Mouse (Mus musculus): Measurements from ENCODE around the gene Olfr1047. TPM values are rescaled to one million over a fixed set of nuclear protein-coding genes. Genes with fewer than 3 reads are reported as not detected.
"Not testable (repeated sequence)": the region's sequence is repeated elsewhere in the genome, so short reads cannot be mapped to it uniquely, and the experiment has no call there.

The Olfr1047 gene
- total RNA-seq (2021): not detected
- long read RNA-seq, experiment 1: 0 reads
- long read RNA-seq, experiment 2: 0 reads

DNA sequence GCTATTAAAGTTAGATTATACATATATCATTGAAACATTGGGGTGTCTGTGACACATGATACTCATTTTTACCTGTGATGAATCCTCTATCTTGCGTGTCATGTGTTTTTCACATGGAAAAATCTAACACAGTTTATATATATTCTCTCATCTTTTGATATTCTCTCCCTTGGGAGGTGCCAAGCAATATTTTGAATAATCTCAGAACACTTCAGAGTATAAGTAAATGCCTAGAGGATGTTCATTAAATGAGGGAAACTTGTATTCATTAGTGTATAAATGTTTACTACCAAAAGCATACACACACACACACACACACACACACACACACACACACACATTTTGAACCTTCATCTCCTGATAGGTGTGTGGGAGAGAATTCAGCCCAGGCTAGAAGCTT, at the start of gene Olfr1047:
Olfr1047 (minus strand) TSS at position 101 of the 400 bp plus-strand sequence.
- no peak for DNase-seq

DNA sequence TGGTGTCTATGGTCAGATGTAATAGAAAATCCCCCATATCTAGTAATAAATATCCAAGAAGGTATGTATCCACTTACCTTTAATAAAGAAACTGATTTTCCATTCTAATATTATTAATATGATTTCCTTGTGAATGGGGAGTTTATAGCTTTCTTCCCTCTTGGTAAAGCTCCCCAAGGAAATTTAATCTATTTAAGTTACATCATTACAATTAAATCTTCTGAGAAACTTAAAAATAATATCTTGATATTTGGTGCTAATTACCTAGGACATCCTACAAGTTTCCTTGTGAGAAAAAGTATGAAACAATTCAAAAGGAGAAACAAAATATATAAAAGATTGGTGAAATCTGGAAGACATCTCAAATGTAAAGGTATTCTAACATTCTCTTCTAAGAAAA, 47.8 kb upstream of the Olfr1047 start, which contains the start of gene Olfr1051:
Olfr1051 (minus strand) TSS at position 101 of the 400 bp plus-strand sequence.
- not testable (repeated sequence) for DNase-seq

DNA sequence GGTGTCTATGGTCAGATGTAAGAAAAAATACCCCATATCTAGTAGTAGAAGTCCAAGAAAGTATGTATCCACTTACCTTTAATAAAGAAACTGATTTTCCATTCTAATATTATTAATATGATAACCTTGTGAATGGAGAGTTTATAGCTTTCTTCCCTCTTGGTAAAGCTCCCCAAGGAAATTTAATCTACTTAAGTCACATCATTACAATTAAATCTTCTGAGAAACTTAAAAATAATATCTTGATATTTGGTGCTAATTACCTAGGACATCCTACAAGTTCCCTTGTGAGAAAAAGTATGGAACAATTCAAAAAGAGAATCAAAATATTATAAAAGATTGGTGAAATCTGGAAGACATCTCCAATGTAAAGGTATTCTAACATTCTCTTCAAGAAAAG, 27.0 kb upstream of the Olfr1047 start, which contains the start of gene Olfr1049:
Olfr1049 (minus strand) TSS at position 101 of the 400 bp plus-strand sequence.
- DNase-seq: not testable (repeated sequence)

DNA sequence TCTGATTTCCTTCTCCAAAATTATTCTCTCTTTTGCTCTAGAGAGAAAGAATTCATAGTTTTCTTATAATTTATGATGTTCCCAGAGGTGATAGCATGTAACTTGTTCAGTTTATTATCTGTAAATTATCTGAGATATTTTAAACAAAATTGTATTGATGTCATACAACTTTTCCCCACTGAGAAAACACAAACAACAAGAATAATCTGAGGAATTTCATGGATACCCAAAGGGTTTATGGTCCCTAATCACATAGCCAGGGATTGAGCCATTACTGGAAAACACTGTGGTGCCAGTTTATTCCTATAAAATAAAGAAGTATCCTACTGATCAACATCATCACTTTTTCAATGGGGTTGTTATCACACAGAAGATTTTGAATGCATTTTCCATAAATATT, 9.0 kb upstream of the Olfr1047 start, which contains the start of gene Olfr1048:
Olfr1048 (minus strand) TSS at position 101 of the 400 bp plus-strand sequence.
- no peak for DNase-seq

DNA sequence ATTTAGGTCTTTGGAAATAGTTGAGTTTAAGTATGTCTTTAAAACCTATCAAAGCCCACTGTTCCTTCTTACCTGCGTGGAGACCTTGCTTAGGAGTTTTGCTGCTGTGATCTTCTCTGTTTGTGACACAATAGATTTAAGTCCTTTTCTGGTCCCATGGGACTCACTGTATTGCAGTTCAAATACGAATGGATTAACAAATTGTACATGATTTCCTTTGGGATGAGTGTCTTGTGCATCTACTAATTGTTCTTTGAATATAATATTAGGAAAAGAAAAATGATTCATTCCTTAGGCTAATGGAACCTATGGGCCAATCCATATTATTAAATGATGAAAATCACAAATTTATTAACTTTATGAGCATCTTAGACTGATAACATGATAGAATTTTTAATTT, 12.0 kb downstream of the Olfr1047 start, which contains the start of gene Olfr1046:
Olfr1046 (minus strand) TSS at position 101 of the 400 bp plus-strand sequence.
- DNase-seq: no peak

DNA sequence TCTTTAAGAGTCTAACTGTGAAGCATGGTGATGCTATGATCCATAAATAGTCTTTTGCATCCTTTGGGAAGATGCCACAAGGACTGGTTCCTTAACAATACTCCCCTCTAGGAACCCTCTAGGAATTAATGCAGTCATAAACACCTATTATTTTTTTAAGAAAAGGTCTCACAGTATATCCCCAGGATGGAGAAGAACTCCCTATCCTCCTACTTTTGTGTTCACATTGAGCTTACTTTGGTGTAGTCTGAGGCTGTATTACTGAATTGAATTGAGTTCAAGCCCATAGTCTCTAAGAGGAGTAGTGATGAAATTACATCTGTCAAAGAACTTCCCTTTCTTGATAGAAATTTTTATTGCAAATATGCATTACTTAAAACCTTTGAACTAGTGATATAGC, 28.3 kb downstream of the Olfr1047 start, which contains the start of gene Olfr1045:
Olfr1045 (minus strand) TSS at position 101 of the 400 bp plus-strand sequence.
- DNase-seq: no peak

DNA sequence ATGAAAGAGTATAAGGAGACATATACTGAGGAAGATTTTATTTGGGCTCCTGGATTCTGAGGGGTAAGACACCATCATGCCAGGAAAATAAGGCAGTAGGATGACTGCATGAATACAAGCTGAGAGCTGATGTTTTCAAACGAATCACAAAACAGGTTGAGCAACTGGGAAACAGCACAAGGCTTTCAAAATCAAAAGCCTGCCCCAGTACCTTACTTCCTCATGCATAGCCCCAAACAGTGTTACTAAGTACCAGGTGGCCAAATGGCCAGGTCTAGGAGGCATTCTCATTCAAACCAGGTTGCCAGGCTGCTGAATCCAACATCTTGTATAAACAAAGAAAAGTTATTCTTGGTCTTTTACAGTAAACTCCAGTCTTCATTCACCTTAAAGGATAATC, 35.3 kb downstream of the Olfr1047 start:
- no peak for DNase-seq

DNA sequence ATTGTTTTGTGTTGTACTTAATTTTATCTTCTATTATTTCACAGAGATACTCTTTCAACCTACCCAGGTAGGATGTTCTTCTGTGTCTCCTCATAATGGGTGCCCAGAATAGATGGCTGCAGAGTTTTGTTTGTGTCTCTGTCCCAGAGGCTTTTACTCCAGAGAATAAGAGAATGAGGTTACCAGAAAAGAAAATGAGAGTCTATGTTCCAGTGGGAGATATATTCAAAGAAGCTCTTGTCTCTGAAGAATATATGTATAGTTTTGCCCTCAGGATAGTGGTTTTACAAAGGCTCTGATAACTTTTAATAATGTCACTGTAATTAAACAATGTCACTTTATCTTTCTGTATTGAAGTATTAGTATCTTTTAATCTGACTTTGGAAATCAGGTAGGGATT, 45.6 kb downstream of the Olfr1047 start, which contains the start of gene Olfr52:
Olfr52 (minus strand) TSS at position 101 of the 400 bp plus-strand sequence.
- no peak for DNase-seq

DNA sequence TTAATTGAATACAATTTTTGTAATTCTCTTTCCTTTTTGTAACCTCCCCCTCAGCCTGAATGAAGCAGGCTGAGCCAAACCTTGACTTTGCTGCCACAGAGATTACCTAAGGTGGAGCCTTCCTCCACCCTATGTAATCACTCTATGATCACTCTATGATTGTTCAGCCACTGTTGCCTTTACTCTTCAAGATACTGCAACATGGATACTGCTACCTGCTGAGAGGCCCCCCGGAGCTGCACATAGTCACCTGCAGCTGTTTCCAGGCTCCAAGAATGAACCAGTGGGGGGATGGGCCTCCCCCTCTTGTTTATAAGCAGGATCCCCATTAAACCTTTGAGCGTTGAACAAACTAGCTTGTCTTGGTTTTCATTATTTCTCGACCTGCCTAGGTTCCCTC, 51.3 kb downstream of the Olfr1047 start:
- DNase-seq: no peak

DNA sequence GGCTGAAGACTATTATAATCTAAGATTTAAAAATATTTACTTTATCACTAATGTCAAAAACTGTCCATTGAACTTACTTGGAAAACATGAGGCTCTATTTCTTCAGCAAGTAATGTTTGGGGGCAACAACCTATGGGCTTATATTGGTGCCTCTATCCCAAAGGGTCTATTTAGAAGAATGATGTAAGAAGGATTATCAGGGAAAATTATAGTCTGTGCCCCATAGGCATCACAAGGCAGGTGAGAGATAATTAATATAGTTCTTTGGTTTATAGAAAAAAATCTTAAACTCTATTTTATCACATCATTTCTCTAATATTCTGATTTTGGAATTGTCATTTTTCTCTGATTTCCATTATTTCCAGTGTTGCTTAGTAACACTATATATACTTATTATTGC, 53.5 kb downstream of the Olfr1047 start, which contains the start of gene Olfr1044:
Olfr1044 (minus strand) TSS at position 101 of the 400 bp plus-strand sequence.
- no peak for DNase-seq

Other genes starting within 250 kb of the Olfr1047 start
- not detected for gene Olfr1031, start 241.1 kb downstream of the Olfr1047 start, total RNA-seq (2021)
- gene Olfr1032, start 225.9 kb downstream of the Olfr1047 start, total RNA-seq (2021): not detected
- gene Olfr1033, start 210.8 kb downstream of the Olfr1047 start, total RNA-seq (2021): 1 to 10 TPM; 4.8 to 5.8 TPM
- under 1 TPM in 1 of 2 experiments, not detected in 1; 0.33 TPM for gene Olfr1034, start 185.5 kb downstream of the Olfr1047 start, total RNA-seq (2021)
- gene Olfr1036, start 157.4 kb downstream of the Olfr1047 start, total RNA-seq (2021): not detected
- not detected for gene Olfr1037, start 144.0 kb downstream of the Olfr1047 start, total RNA-seq (2021)
- gene Olfr1039, start 95.5 kb downstream of the Olfr1047 start, total RNA-seq (2021): not detected
- gene Olfr1040, start 84.7 kb downstream of the Olfr1047 start, total RNA-seq (2021): not detected
- gene Olfr1042, start 69.6 kb downstream of the Olfr1047 start, total RNA-seq (2021): not detected
- gene Olfr1043, start 63.9 kb downstream of the Olfr1047 start, total RNA-seq (2021): not detected
- gene Olfr1044, start 53.6 kb downstream of the Olfr1047 start, total RNA-seq (2021): not detected
- not detected for gene Olfr52, start 45.7 kb downstream of the Olfr1047 start, total RNA-seq (2021)
- not detected for gene Olfr1045, start 28.4 kb downstream of the Olfr1047 start, total RNA-seq (2021)
- gene Olfr1046, start 12.1 kb downstream of the Olfr1047 start, total RNA-seq (2021): not detected
- not detected for gene Olfr1048, start 8.9 kb upstream of the Olfr1047 start, total RNA-seq (2021)
- gene Olfr1049, start 26.9 kb upstream of the Olfr1047 start, total RNA-seq (2021): not detected
- gene Olfr1051, start 47.7 kb upstream of the Olfr1047 start, total RNA-seq (2021): not detected
- not detected for gene Olfr1052, start 61.1 kb upstream of the Olfr1047 start, total RNA-seq (2021)
- gene Olfr1053, start 83.9 kb upstream of the Olfr1047 start, total RNA-seq (2021): not detected
- gene Olfr1054, start 104.0 kb upstream of the Olfr1047 start, total RNA-seq (2021): not detected
- gene Olfr1055, start 118.9 kb upstream of the Olfr1047 start, total RNA-seq (2021): not detected
- not detected for gene Olfr1056, start 131.1 kb upstream of the Olfr1047 start, total RNA-seq (2021)
- not detected for gene Olfr1057, start 147.0 kb upstream of the Olfr1047 start, total RNA-seq (2021)
- not detected for gene Olfr1058, start 157.2 kb upstream of the Olfr1047 start, total RNA-seq (2021)
- not detected for gene Olfr1061, start 182.6 kb upstream of the Olfr1047 start, total RNA-seq (2021)
- gene Olfr1062, start 195.3 kb upstream of the Olfr1047 start, total RNA-seq (2021): not detected
- not detected for gene Olfr1065, start 219.2 kb upstream of the Olfr1047 start, total RNA-seq (2021)
- not detected for gene Olfr1066, start 224.9 kb upstream of the Olfr1047 start, total RNA-seq (2021)

Data from adrenal gland, postnatal 36 days (tissue).